In genomic region chr7:140032366-140032765, GRCm38 (mm10) we compare ENCODE assay signal across 36 mouse cellular contexts. TPM values are rescaled to one million over a fixed set of nuclear protein-coding genes. Genes with fewer than 3 reads are reported as not detected.
"Had no signal": no experiment of that assay in that cellular context is flagged by ENCODE, and none has a peak within 500 bp of the region (broad histone marks: within the 10 kb centered on the region; RNA-seq: fewer than 3 reads in every experiment).

No protein-coding gene starts in this region.

- H3K27me3 ChIP-seq: embryonic facial prominence, embryonic 12.5 days; embryonic facial prominence, embryonic 13.5 days; embryonic facial prominence, embryonic 15.5 days; forebrain, embryonic 13.5 days; forebrain, embryonic 15.5 days had no signal

- ATAC-seq: forebrain, embryonic 13.5 days; forebrain, embryonic 14.5 days; forebrain, embryonic 15.5 days; forebrain, embryonic 16.5 days; forebrain, postnatal 0 days had no signal

- H3K4me3 ChIP-seq: embryonic facial prominence, embryonic 10.5 days; embryonic facial prominence, embryonic 12.5 days; embryonic facial prominence, embryonic 13.5 days; embryonic facial prominence, embryonic 15.5 days; erythroblast, embryonic 14.5 days; forebrain, embryonic 10.5 days; forebrain, embryonic 12.5 days; forebrain, embryonic 13.5 days; forebrain, embryonic 15.5 days; gastrocnemius, adult 2 months; heart, adult 2 months had no signal

- H3K9ac ChIP-seq: embryonic facial prominence, embryonic 12.5 days; embryonic facial prominence, embryonic 13.5 days; embryonic facial prominence, embryonic 15.5 days; forebrain, embryonic 12.5 days; forebrain, embryonic 13.5 days; forebrain, embryonic 15.5 days; forebrain, postnatal 0 days had no signal

- H3K4me2 ChIP-seq: embryonic facial prominence, embryonic 12.5 days; embryonic facial prominence, embryonic 13.5 days; embryonic facial prominence, embryonic 15.5 days; forebrain, embryonic 12.5 days; forebrain, embryonic 13.5 days; forebrain, embryonic 15.5 days had no signal

- DNase-seq: cerebellum, adult 2 months; cerebellum, adult 8-10 months; cerebellum, adult 9-10 months; cerebellum, adult 9-11 months; cerebellum, postnatal 10 days; cerebellum, postnatal 14 days; cerebellum, postnatal 25 days; cerebellum, postnatal 36 days; embryo, embryonic 11 days; forebrain, postnatal 0 days; gastrocnemius, adult 2 months; gastrocnemius, postnatal 10 days; gastrocnemius, postnatal 14 days; gastrocnemius, postnatal 25 days; gastrocnemius, postnatal 36 days; heart, adult 18-20 months; heart, adult 2 months had no signal

- H3K9me3 ChIP-seq: embryonic facial prominence, embryonic 10.5 days; embryonic facial prominence, embryonic 12.5 days; embryonic facial prominence, embryonic 13.5 days; embryonic facial prominence, embryonic 15.5 days; forebrain, embryonic 12.5 days; forebrain, embryonic 13.5 days; forebrain, embryonic 15.5 days had no signal

- H3K27ac ChIP-seq: embryonic facial prominence, embryonic 10.5 days; embryonic facial prominence, embryonic 12.5 days; embryonic facial prominence, embryonic 13.5 days; embryonic facial prominence, embryonic 15.5 days; forebrain, embryonic 10.5 days; forebrain, embryonic 12.5 days; forebrain, embryonic 13.5 days; forebrain, embryonic 15.5 days; gastrocnemius, adult 2 months; heart, adult 2 months had no signal

RNA-seq across cellular contexts. Expression of gene Msx3, which starts 16.5 kb away (rescaled TPM):
- total RNA-seq: common myeloid progenitor, adult 5-6 weeks; gastrocnemius, adult 18-20 months; gastrocnemius, adult 2 months; gastrocnemius, adult 8-10 months; gastrocnemius, postnatal 10 days; gastrocnemius, postnatal 14 days; gastrocnemius, postnatal 25 days; gastrocnemius, postnatal 36 days; gastrocnemius, postnatal 4 days; granulocyte monocyte progenitor cell, adult 5-6 weeks; heart, adult 18-20 months; heart, adult 2 months; heart, adult 8-10 months had no signal
- polyA plus RNA-seq: cerebellum, adult 2 months; embryonic facial prominence, embryonic 14.5 days; embryonic facial prominence, embryonic 15.5 days; erythroblast, embryonic 14.5 days; gonadal fat pad, adult 2 months; heart, adult 2 months had no signal

RNA-seq across cellular contexts. Expression of gene Caly, which starts 50.0 kb away (rescaled TPM):
- total RNA-seq: common myeloid progenitor, adult 5-6 weeks; gastrocnemius, postnatal 25 days; gastrocnemius, postnatal 4 days; heart, adult 18-20 months had no signal
